Mouse (Mus musculus) MEL (cell line): Measurements from ENCODE around the gene Trim59. TPM values are rescaled to one million over a fixed set of nuclear protein-coding genes. Genes with fewer than 3 reads are reported as not detected.
A peak's percentile ranks its signal among the peaks of the same experiment; 100 is the strongest.

Experiments
- DNase-seq: peaks from one replicate; pipeline ENCODE4 v3.0.0; 2011; ENCODE audit warnings: low read depth, low spot score
- H3K27ac ChIP-seq: 2 replicates; pipeline ENCODE4 v1.5.1; 2012; ENCODE audit warnings: low read depth, mild to moderate bottlenecking, control low read depth, low read length, moderate library complexity; ENCODE audit not compliant: control insufficient read depth
- H3K27me3 ChIP-seq, 2 experiments: fragments of 150-350 bp in 1 of 2; sonication (generic) in 1 of 2; 2 replicates each; pipeline ENCODE4 v1.6.1; 2012; ENCODE audit warnings: low read length in 2 of 2, mild to moderate bottlenecking in 2 of 2, improper control_type of control experiment in 1 of 2, moderate library complexity in 1 of 2; ENCODE audit not compliant: insufficient read depth in 2 of 2, control insufficient read depth in 1 of 2
- H3K36me3 ChIP-seq, 2 experiments: 2 replicates each; pipeline ENCODE4 v1.6.1; 2012 to 2014; ENCODE audit warnings: low read length in 2 of 2, improper control_type of control experiment in 1 of 2, inconsistent platforms in 1 of 2, mild to moderate bottlenecking in 1 of 2; ENCODE audit not compliant: insufficient read depth in 2 of 2, control insufficient read depth in 1 of 2
- H3K4me1 ChIP-seq, 2 experiments: fragments of 150-350 bp in 1 of 2; sonication (generic) in 1 of 2; 2 replicates each; pipeline ENCODE4 v1.6.1; 2012; ENCODE audit warnings: low read length in 2 of 2, improper control_type of control experiment in 1 of 2, mild to moderate bottlenecking in 1 of 2; ENCODE audit not compliant: insufficient read depth in 2 of 2, control insufficient read depth in 1 of 2
- H3K4me3 ChIP-seq, 2 experiments: fragments of 150-350 bp in 1 of 2; sonication (generic) in 1 of 2; 2 replicates each; pipeline ENCODE4 v1.5.1; 2012; ENCODE audit warnings: low read depth in 2 of 2, low read length in 2 of 2, mild to moderate bottlenecking in 2 of 2, moderate library complexity in 2 of 2, control low read depth in 1 of 2, improper control_type of control experiment in 1 of 2; ENCODE audit not compliant: control insufficient read depth in 1 of 2, insufficient read depth in 1 of 2
- H3K79me2 ChIP-seq: 2 replicates; pipeline ENCODE4 v1.6.1; 2012; ENCODE audit warnings: mild to moderate bottlenecking, low read length, moderate library complexity; ENCODE audit not compliant: control insufficient read depth, poor library complexity, insufficient read depth
- H3K9ac ChIP-seq: 2 replicates; pipeline ENCODE4 v1.6.1; 2012; ENCODE audit warnings: low read depth, mild to moderate bottlenecking, control low read depth, low read length, moderate library complexity; ENCODE audit not compliant: control insufficient read depth, poor library complexity, severe bottlenecking
- H3K9me3 ChIP-seq: fragments of 150-350 bp; sonication (generic); replicated peaks from 2 replicates; pipeline ENCODE4 v1.6.1; 2012; ENCODE audit warnings: mild to moderate bottlenecking, low read length, improper control_type of control experiment, moderate library complexity; ENCODE audit not compliant: insufficient read depth
- BHLHE40 ChIP-seq: IDR thresholded peaks from 2 replicates; pipeline ENCODE4 v1.6.1; 2012; ENCODE audit warnings: low read depth, mild to moderate bottlenecking, inconsistent platforms, low read length, improper control_type of control experiment, borderline replicate concordance
- CHD1 ChIP-seq: IDR thresholded peaks from 2 replicates; pipeline ENCODE4 v1.6.1; 2012; ENCODE audit warnings: low read depth, mild to moderate bottlenecking, inconsistent platforms, low read length, improper control_type of control experiment
- CHD2 ChIP-seq: IDR thresholded peaks from 2 replicates; pipeline ENCODE4 v1.6.1; 2011; ENCODE audit warnings: low read length, improper control_type of control experiment
- CTCF ChIP-seq, 3 experiments: IDR thresholded peaks in 2 of 3; conservative IDR thresholded peaks in 1 of 3; 2 replicates each; pipeline ENCODE4 v1.5.1; 2011 to 2012; ENCODE audit warnings: low read length in 3 of 3, low read depth in 2 of 3, mild to moderate bottlenecking in 2 of 3, improper control_type of control experiment in 1 of 3, inconsistent platforms in 1 of 3, mixed read lengths in 1 of 3, moderate library complexity in 1 of 3; ENCODE audit not compliant: control insufficient read depth in 1 of 3, insufficient read depth in 1 of 3, poor library complexity in 1 of 3, severe bottlenecking in 1 of 3
- EP300 ChIP-seq, 2 experiments: IDR thresholded peaks; 2 replicates each; pipeline ENCODE4 v1.6.1; 2011; ENCODE audit warnings: improper control_type of control experiment in 2 of 2, low read length in 2 of 2, low read depth in 1 of 2, mild to moderate bottlenecking in 1 of 2
- ETS1 ChIP-seq: IDR thresholded peaks from 2 replicates; pipeline ENCODE4 v1.6.1; 2012; ENCODE audit warnings: low read depth, mild to moderate bottlenecking, inconsistent platforms, low read length, improper control_type of control experiment, moderate library complexity
- GATA1 ChIP-seq: IDR thresholded peaks from 2 replicates; pipeline ENCODE4 v1.6.1; 2011; ENCODE audit warnings: low read depth, low read length, improper control_type of control experiment
- HCFC1 ChIP-seq: IDR thresholded peaks from 2 replicates; pipeline ENCODE4 v1.6.1; 2012; ENCODE audit warnings: low read depth, mild to moderate bottlenecking, inconsistent platforms, low read length, improper control_type of control experiment, moderate library complexity
- JUND ChIP-seq: IDR thresholded peaks from 2 replicates; pipeline ENCODE4 v1.6.1; 2011; ENCODE audit warnings: low read depth, mild to moderate bottlenecking, improper control_type of control experiment, low read length
- MAFK ChIP-seq: IDR thresholded peaks from 2 replicates; pipeline ENCODE4 v1.6.1; 2011; ENCODE audit warnings: low read depth, mild to moderate bottlenecking, low read length, improper control_type of control experiment, borderline replicate concordance
- MAX ChIP-seq: IDR thresholded peaks from 2 replicates; pipeline ENCODE4 v1.6.1; 2011; ENCODE audit warnings: low read length, improper control_type of control experiment
- MEF2A ChIP-seq: IDR thresholded peaks from 2 replicates; pipeline ENCODE4 v1.6.1; 2014; ENCODE audit warnings: low read depth, mild to moderate bottlenecking, inconsistent platforms, low read length, improper control_type of control experiment; ENCODE audit not compliant: poor library complexity, insufficient replicate concordance, severe bottlenecking; ENCODE audit errors: extremely low read depth
- MXI1 ChIP-seq: IDR thresholded peaks from 2 replicates; pipeline ENCODE4 v1.6.1; 2011; ENCODE audit warnings: mild to moderate bottlenecking, low read depth, low read length, improper control_type of control experiment
- MYB ChIP-seq: IDR thresholded peaks from 2 replicates; pipeline ENCODE4 v1.6.1; 2011; ENCODE audit warnings: mild to moderate bottlenecking, low read depth, low read length, improper control_type of control experiment
- NELFE ChIP-seq: IDR thresholded peaks from 2 replicates; pipeline ENCODE4 v1.6.1; 2011; ENCODE audit warnings: low read depth, low read length, improper control_type of control experiment
- NRF1 ChIP-seq: IDR thresholded peaks from 2 replicates; pipeline ENCODE4 v1.6.1; 2014; ENCODE audit warnings: low read depth, mild to moderate bottlenecking, inconsistent platforms, low read length, improper control_type of control experiment, moderate library complexity; ENCODE audit not compliant: poor library complexity, insufficient read depth, severe bottlenecking
- POLR2AphosphoS5 ChIP-seq: IDR thresholded peaks from 2 replicates; pipeline ENCODE4 v1.6.1; 2012; ENCODE audit warnings: low read depth, borderline replicate concordance, mild to moderate bottlenecking, inconsistent platforms, low read length, moderate library complexity, mixed read lengths
- RCOR1 ChIP-seq: IDR thresholded peaks from 2 replicates; pipeline ENCODE4 v1.6.1; 2012; ENCODE audit warnings: low read depth, mild to moderate bottlenecking, inconsistent platforms, low read length, improper control_type of control experiment
- SIN3A ChIP-seq: IDR thresholded peaks from 2 replicates; pipeline ENCODE4 v1.6.1; 2012; ENCODE audit warnings: low read length, improper control_type of control experiment, inconsistent platforms
- SMC3 ChIP-seq: IDR thresholded peaks from 2 replicates; pipeline ENCODE4 v1.6.1; 2011; ENCODE audit warnings: low read depth, low read length, improper control_type of control experiment
- TAL1 ChIP-seq: IDR thresholded peaks from 2 replicates; pipeline ENCODE4 v1.6.1; 2012; ENCODE audit warnings: mild to moderate bottlenecking, inconsistent platforms, low read length, moderate library complexity, mixed read lengths
- TCF12 ChIP-seq: IDR thresholded peaks from 2 replicates; pipeline ENCODE4 v1.6.1; 2014; ENCODE audit warnings: low read depth, mild to moderate bottlenecking, inconsistent platforms, low read length, improper control_type of control experiment, moderate library complexity
- UBTF ChIP-seq: IDR thresholded peaks from 2 replicates; pipeline ENCODE4 v1.6.1; 2012; ENCODE audit warnings: low read depth, mild to moderate bottlenecking, inconsistent platforms, low read length, improper control_type of control experiment, moderate library complexity, borderline replicate concordance; ENCODE audit not compliant: insufficient read depth
- USF1 ChIP-seq: IDR thresholded peaks from 2 replicates; pipeline ENCODE4 v1.6.1; 2014; ENCODE audit warnings: low read depth, mild to moderate bottlenecking, inconsistent platforms, low read length, improper control_type of control experiment, moderate library complexity
- USF2 ChIP-seq, 2 experiments: IDR thresholded peaks; 2 replicates each; pipeline ENCODE4 v1.6.1; 2011 to 2012; ENCODE audit warnings: improper control_type of control experiment in 2 of 2, low read length in 2 of 2, borderline replicate concordance in 1 of 2, inconsistent platforms in 1 of 2, low read depth in 1 of 2, mild to moderate bottlenecking in 1 of 2; ENCODE audit not compliant: insufficient read depth in 1 of 2
- ZNF384 ChIP-seq: IDR thresholded peaks from 2 replicates; pipeline ENCODE4 v1.6.1; 2012; ENCODE audit warnings: low read depth, mild to moderate bottlenecking, inconsistent platforms, low read length, improper control_type of control experiment
- polyA plus RNA-seq, 2 experiments: library from polyadenylated mRNA; stranded (reverse) in 1 of 2; unstranded in 1 of 2; fragments of >175 nt in 1 of 2; fragments of >200 nt in 1 of 2; gene quantifications; 2 replicates each; pipeline versions ENCODE4 v1.2.1 to v1.2.4; 2012; ENCODE audit warnings: low replicate concordance in 2 of 2, low read depth in 1 of 2; ENCODE audit not compliant: insufficient read length in 2 of 2, insufficient read depth in 1 of 2, missing spikeins in 1 of 2
- total RNA-seq: library from RNA; depleted of rRNA; stranded (reverse); fragments of 300-350 nt; gene quantifications from 2 replicates; pipeline ENCODE4 v1.2.3, GENCODE M21; 2012

Trim59 gene
- total and polyA plus RNA-seq, 3 experiments = 11.3 to 17.4 TPM; not detected in 1

DNA sequence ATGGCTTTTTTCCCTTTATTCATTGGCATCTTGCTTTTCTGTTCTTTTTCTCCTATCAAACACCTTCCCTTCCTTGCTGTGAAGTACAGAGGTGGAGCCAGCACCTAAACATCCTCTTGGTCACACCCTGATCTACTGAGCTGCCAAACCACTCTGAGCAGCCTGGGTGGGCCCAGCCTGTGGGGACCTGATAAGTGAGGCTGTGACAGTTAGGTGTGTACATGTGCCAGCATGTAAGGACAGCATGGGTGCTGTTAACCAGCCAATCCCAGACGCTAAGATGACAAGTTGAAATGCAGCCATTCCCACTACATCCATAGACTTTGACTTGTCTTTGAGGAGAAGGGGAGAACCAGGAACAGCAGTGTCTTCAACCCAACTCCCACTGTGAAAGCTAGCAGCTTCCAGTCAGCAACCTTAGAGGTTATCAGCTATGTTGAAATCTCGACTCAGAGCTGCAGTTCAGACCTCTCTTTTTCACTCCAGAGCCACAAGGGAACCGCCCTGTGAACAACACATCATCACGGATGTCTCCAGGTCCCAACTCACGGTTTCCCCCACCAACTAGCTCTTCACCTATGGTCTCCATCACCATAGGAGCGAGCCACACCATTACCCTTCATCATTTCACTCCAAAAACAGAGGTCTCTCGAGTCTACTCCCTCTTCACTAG is 10.3 kb upstream of the Trim59 start (continued):
- no peak; the same call in 1 of the 2 replicates for TF ChIP-seq NELFE
- peak; percentile 88 for TF ChIP-seq ETS1
- TF ChIP-seq SMC3 = no peak
- TF ChIP-seq CHD1 = no peak
- TF ChIP-seq EP300 (IDR thresholded peaks at IDR 0.05; ENCODE audit: low read depth in 1 of 2, low read length in 2 of 2) = peak; percentile 93 to 96
- peak; percentile 97 for TF ChIP-seq TAL1
- no peak for TF ChIP-seq MEF2A
- no peak; the same call in 1 of the 2 replicates for TF ChIP-seq JUND
- no peak for TF ChIP-seq ZNF384
- TF ChIP-seq MAX = peak; percentile 88
- peak; percentile 96 for TF ChIP-seq TCF12
- no peak for TF ChIP-seq UBTF
- TF ChIP-seq USF1 = 0 out of 2 replicates have a peak, but pooled peaks have one; percentile 35
- TF ChIP-seq RCOR1 = peak; percentile 83

DNA sequence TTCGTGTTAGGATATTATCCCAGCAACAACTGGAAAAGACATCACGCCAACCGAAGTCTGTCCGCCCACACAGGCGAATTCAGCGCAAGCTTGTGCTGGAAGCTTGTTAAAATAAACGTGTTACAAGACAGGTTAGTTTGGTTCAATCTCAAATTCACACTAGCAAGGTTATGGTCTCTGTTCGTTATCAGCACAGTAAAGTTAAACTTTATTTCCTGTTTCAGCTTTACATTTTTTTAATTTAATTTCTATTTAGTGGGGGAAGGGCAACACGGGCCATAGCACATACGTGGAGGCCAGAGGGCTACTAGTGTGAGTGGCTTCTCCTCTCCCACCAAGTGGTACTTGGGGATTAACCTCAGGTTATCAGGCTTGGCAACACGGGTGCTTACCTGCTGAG is 7.3 kb upstream of the Trim59 start:
- H3K79me2 ChIP-seq = no peaks in the 10 kb centered on the region
- H3K4me3 ChIP-seq = no peak overlapping the region
- TF ChIP-seq CHD1 (no peak), NELFE (no peak), MXI1 (no peak), MYB (no peak), RCOR1 (peak; percentile 67), GATA1 (peak; percentile 79), SIN3A (no peak; the same call in 1 of the 2 replicates), TAL1 (peak; percentile 18), HCFC1 (no peak), TCF12 (peak; percentile 69), POLR2AphosphoS5 (no peak), MAFK (no peak), ZNF384 (peak; percentile 82), CHD2 (0 out of 2 replicates have a peak, but pooled peaks have one; percentile 24), USF2 (IDR thresholded peaks at IDR 0.05; ENCODE audit: borderline replicate concordance in 1 of 2, insufficient read depth in 1 of 2, low read depth in 1 of 2, low read length in 2 of 2) (no peak), CTCF (IDR thresholded peaks at IDR 0.05 in 2 of 3, conservative IDR thresholded peaks at IDR 0.05 in 1 of 3; ENCODE audit: control insufficient read depth in 1 of 3, insufficient read depth in 1 of 3, low read depth in 2 of 3, low read length in 3 of 3, poor library complexity in 1 of 3, severe bottlenecking in 1 of 3) (no peak), USF1 (no peak), NRF1 (no peak), EP300 (IDR thresholded peaks at IDR 0.05; ENCODE audit: low read depth in 1 of 2, low read length in 2 of 2) (peak; percentile 73 to 80), BHLHE40 (no peak), ETS1 (0 out of 2 replicates have a peak, but pooled peaks have one; percentile 34)
- no peak overlapping the region for H3K9ac ChIP-seq
- H3K36me3 ChIP-seq = peaks cover 0 to 35% of the 10 kb centered on the region in 2 experiments; a peak in 2 of 4 replicates
- no peaks in the 10 kb centered on the region for H3K9me3 ChIP-seq
- no peaks in the 10 kb centered on the region for H3K27me3 ChIP-seq
- H3K4me1 ChIP-seq = peaks cover 25 to 39% of the 10 kb centered on the region in 2 experiments
- H3K27ac ChIP-seq = no peak overlapping the region
- DNase-seq = peak; percentile 44
